Mouse (Mus musculus) layer of hippocampus, adult 2 months (tissue): Measurements from ENCODE around the gene Ankrd55. TPM values are rescaled to one million over a fixed set of nuclear protein-coding genes. Genes with fewer than 3 reads are reported as not detected.
"Not testable (repeated sequence)": the region's sequence is repeated elsewhere in the genome, so short reads cannot be mapped to it uniquely, and the experiment has no call there.

Experiments
- DNase-seq, 2 experiments: peaks; one replicate each; pipeline ENCODE4 v3.0.0; 2022; ENCODE audit warnings: low spot score in 2 of 2
- H3K27ac ChIP-seq: fragments of 200-600 bp; 2 replicates; pipeline ENCODE4 v1.8.1; 2022
- H3K4me3 ChIP-seq: fragments of 200-600 bp; 2 replicates; pipeline ENCODE4 v1.8.1; 2022; ENCODE audit warnings: mild to moderate bottlenecking
- CTCF ChIP-seq: fragments of 200-600 bp; conservative IDR thresholded peaks from 2 replicates; pipeline ENCODE4 v1.8.1; 2022; ENCODE audit warnings: antibody characterized with exemption, mild to moderate bottlenecking, moderate library complexity
- total RNA-seq, 2 experiments: library from RNA; stranded (reverse); gene quantifications; 2 replicates each; pipeline ENCODE4 v1.2.3; 2021

Gene Ankrd55
- total RNA-seq, 2 experiments from 2014 or later: 2.5 to 3.4 TPM

GRCm38 (mm10) chr13:112308672-112309071 is 20.4 kb downstream of the Ankrd55 start:
- peak in 1 of 2 experiments; percentile 60 for DNase-seq
- no peak overlapping the region for H3K27ac ChIP-seq
- TF ChIP-seq CTCF: peak; percentile 85
- no peak overlapping the region for H3K4me3 ChIP-seq

GRCm38 (mm10) chr13:112311611-112312010 is 23.4 kb downstream of the Ankrd55 start:
- not testable (repeated sequence) for H3K4me3 ChIP-seq, H3K27ac ChIP-seq, DNase-seq

DNA sequence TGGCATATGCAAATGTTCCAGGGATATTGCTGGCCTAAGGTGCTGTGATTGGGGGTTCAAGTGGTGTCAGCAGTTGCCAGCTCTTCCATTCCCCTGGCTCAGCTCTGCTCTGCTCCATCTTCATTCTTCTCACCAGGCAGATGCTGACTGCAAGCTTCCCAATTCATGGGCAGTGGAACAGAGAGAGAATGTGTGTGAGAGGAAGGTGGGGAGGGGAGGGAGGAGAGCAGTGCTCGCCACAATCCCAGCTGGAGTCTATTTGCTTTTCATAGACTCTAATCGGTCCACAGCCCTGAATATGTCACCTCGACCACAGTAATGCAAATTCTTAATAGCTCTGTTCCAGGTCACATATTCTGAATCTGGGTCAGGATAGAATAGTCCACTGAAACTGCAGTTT is 27.2 kb downstream of the Ankrd55 start:
- H3K27ac ChIP-seq: no peak overlapping the region
- TF ChIP-seq CTCF: no peak
- H3K4me3 ChIP-seq: no peak overlapping the region
- no peak for DNase-seq

DNA sequence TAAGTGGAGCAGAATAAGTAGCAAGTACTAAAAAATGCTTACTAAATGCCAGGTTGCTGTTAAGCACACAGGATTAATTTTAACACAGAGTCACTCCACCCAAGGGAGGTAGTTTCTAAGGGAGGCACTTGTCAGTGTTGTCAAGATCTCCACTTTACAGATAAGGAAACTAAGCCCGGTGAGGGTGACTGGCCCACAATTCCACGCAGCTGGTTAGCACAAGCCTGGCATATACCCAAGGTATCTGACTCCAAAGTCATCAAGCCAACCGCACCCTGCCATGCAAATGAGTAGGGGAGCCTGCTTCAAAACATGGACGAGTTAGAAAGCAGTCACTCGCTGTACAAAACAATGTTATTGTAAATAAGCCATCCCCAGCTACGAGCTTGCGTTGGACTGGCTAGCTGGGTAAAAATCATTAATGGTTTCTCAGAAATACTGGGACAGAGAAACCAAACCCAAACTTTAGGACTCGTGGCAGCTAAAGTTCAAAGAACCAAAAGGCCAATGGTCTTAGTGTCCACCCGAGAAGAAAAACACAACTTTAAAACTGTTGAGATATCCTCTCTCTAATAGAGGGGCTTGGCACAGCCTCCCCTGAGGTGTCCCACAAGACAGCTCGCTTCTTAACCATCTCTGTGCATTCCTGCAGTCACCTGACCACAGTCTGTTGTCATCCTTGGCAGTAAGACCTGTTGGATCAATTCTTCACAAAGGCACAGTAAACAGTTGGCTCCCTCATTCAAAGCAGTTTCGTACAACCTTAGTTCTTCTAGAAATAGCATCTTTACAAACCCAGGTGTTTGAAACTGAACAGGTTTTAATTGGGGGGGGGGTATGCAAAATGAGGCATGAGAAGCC is 28.6 kb downstream of the Ankrd55 start:
- Histone ChIP-seq H3K4me3 (no peak overlapping the region), H3K27ac (no peak overlapping the region)
- no peak for TF ChIP-seq CTCF
- no peak for DNase-seq

DNA sequence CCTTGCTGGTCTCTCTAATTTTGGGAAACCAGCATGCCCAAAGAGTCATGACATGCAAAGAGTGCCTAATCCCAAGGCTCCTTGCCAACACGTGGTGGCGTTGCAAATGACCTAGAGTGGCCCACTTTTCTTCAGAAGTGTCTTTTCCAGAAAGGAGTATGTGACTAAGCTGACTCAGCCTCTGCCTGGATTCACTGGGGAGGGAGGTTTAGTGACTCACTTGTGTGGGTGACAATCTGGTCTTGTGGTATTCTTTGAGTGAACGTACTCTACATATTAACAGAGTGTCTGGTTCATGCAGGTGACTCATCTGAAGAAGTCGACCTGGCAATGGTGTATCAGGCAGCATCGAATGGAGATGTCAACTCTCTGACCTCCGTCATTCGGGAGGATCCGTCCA is 29.9 kb downstream of the Ankrd55 start:
- peak in 1 of 2 experiments; percentile 56 for DNase-seq
- H3K4me3 ChIP-seq: no peak overlapping the region
- TF ChIP-seq CTCF: no peak
- H3K27ac ChIP-seq: no peak overlapping the region

DNA sequence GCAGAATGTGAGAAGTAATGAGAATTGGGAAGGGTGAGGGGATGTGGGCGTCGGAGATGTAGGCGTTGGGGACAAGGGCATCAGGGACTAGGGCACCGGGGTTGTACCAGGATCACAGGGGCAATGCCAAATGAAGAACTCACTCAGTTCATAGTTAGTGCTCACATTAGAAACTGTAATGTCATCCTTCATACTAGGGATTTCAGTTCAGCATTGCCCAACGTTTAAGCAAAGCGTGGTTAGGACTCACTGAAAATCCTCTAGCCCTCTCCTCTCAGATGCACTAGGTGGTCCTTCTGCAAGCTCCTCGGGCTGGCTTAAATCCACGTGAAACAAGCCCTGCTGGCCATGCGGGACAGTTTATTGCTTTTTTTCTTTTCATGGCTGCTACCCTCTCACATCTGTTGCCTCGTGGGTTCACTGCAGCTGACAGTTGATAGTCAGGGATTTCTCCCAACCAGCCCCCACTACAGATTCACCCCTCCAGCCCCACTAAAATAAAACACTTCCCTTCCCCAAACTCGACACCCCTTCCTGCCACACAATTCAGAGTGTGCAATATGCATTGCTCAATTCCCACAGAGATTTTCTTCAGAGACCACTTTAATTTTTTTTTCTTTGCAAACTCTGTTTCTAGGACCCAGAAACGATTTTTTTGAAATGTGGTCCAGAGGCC is 35.5 kb downstream of the Ankrd55 start:
- no peak overlapping the region for H3K27ac ChIP-seq
- H3K4me3 ChIP-seq: no peak overlapping the region
- no peak for TF ChIP-seq CTCF
- DNase-seq: no peak

DNA sequence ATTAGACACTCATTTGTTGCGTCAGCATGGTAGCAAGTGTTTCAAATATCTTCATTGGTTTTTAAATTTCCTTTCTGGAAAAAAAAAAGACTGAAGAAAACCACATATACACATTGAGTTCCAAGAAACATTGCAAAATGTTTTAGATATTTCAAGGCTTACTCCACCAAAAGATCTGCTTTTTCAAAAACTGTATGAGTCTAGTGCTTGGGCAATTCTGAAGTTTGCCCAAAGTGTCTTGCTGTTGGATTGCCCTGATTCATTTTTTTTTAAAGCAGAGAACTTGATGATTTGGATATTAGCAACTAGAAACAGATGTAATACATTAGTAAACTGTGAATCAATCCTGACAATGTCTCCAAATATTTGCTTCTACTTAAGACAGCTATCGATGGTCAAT is 36.9 kb downstream of the Ankrd55 start:
- no peak overlapping the region for H3K27ac ChIP-seq
- TF ChIP-seq CTCF: no peak
- DNase-seq: no peak
- H3K4me3 ChIP-seq: no peak overlapping the region

GRCm38 (mm10) chr13:112326403-112326802 is 38.2 kb downstream of the Ankrd55 start:
- no peak for DNase-seq
- TF ChIP-seq CTCF: no peak
- Histone ChIP-seq H3K4me3 (no peak overlapping the region), H3K27ac (no peak overlapping the region)

- TF ChIP-seq CTCF: no peak
- H3K27ac ChIP-seq: no peak overlapping the region
- H3K4me3 ChIP-seq: no peak overlapping the region
- DNase-seq: no peak
Observed at GRCm38 (mm10) chr13:112326977-112327376, 38.7 kb downstream of the Ankrd55 start.

DNA sequence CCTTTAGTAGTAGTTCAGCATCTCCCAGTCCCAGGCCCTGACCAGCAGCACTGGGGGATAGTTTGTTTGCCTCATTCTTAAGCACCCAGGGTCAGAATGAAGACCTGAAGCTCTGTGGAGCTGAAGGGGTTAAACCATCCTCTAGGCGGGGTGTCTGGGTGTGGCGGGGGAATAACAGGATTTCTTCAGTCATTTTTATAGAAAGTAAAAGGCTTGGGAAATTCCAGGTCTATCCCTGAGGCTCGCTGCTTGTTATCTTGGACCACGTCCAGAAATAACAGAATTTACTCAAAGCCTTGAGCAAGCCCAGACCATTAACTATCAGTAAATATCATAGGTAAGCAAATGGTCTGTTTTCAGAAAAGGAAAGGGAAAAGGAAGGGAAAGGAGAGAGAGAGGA is 39.3 kb downstream of the Ankrd55 start:
- DNase-seq: no peak
- TF ChIP-seq CTCF: no peak
- H3K27ac ChIP-seq: no peak overlapping the region
- H3K4me3 ChIP-seq: no peak overlapping the region

DNA sequence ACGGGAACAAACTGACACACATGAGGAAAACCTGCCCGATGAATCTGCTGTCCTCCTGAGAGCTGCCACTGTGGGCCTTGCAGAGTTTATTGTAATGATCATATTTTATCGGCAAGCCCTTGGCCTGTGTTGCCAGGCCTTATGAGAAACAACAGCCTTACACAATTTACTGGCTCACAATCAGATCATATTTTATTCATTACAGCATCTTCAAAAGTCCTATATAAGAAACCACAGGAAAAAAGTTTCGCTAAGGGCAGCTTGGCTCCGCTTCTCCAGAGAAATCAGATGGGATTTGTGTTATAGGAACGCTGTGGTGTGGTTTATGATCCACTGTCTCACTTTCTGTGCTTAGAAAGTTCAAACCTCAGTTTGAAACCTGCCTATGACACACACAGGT is 42.0 kb downstream of the Ankrd55 start:
- DNase-seq: no peak
- TF ChIP-seq CTCF: no peak
- Histone ChIP-seq H3K4me3 (no peak overlapping the region), H3K27ac (peak overlapping the region; percentile 66; the same call in 1 of the 2 replicates)

- peak overlapping the region; percentile 66 for H3K27ac ChIP-seq
- no peak for TF ChIP-seq CTCF
- DNase-seq: peak in 1 of 2 experiments; percentile 18
- H3K4me3 ChIP-seq: no peak overlapping the region
Observed at GRCm38 (mm10) chr13:112330919-112331681, 42.8 kb downstream of the Ankrd55 start.

- DNase-seq: peak in 1 of 2 experiments; percentile 47
- TF ChIP-seq CTCF: no peak
- Histone ChIP-seq H3K27ac (peak overlapping the region; percentile 66), H3K4me3 (no peak overlapping the region)
Observed at GRCm38 (mm10) chr13:112331682-112332061, 43.4 kb downstream of the Ankrd55 start.
